Mouse (Mus musculus) brain, adult 2 months (tissue): Measurements from ENCODE around the gene Snapc1.
A peak's percentile ranks its signal among the peaks of the same experiment; 100 is the strongest.

Source experiments
- DNase-seq: peaks from one replicate; pipeline ENCODE4 v3.0.0; 2011; ENCODE audit warnings: low read depth, low spot score

The Snapc1 gene

GRCm38 (mm10) chr12:73989594-73989993 is 25.3 kb downstream of the Snapc1 start:
- peak; percentile 49 for DNase-seq

- peak; percentile 58 for DNase-seq
These were observed 32.6 kb downstream of the Snapc1 start for GRCm38 (mm10) chr12:73996906-73997296.

- DNase-seq, result peak; percentile 62
These were observed 33.2 kb downstream of the Snapc1 start, which contains the start of gene Syt16 for GRCm38 (mm10) chr12:73997297-73998127. TSS of gene Syt16 (plus strand) at chr12:73997661.

GRCm38 (mm10) chr12:73998128-73998456 is 33.8 kb downstream of the Snapc1 start:
- no peak for DNase-seq

GRCm38 (mm10) chr12:74002449-74002848 is 38.2 kb downstream of the Snapc1 start:
- no peak for DNase-seq

GRCm38 (mm10) chr12:74009448-74009911 is 45.2 kb downstream of the Snapc1 start:
- DNase-seq, result peak; percentile 85

GRCm38 (mm10) chr12:74013739-74014138 is 49.5 kb downstream of the Snapc1 start:
- DNase-seq, result peak; percentile 87

- DNase-seq, result no peak
These were observed 50.5 kb downstream of the Snapc1 start for GRCm38 (mm10) chr12:74014739-74015270.

- DNase-seq, result no peak
These were observed 51.2 kb downstream of the Snapc1 start for GRCm38 (mm10) chr12:74015491-74015890.

- peak; percentile 35 for DNase-seq
These were observed 59.0 kb downstream of the Snapc1 start for GRCm38 (mm10) chr12:74023260-74023659.

GRCm38 (mm10) chr12:74024912-74025311 is 60.6 kb downstream of the Snapc1 start:
- no peak for DNase-seq
